Mouse (Mus musculus): Measurements from ENCODE around the gene Thap8. TPM values are rescaled to one million over a fixed set of nuclear protein-coding genes. Genes with fewer than 3 reads are reported as not detected.

The Thap8 gene
- polyA plus RNA-seq, 1 experiment from 2014 or later: 0.29 TPM

DNA sequence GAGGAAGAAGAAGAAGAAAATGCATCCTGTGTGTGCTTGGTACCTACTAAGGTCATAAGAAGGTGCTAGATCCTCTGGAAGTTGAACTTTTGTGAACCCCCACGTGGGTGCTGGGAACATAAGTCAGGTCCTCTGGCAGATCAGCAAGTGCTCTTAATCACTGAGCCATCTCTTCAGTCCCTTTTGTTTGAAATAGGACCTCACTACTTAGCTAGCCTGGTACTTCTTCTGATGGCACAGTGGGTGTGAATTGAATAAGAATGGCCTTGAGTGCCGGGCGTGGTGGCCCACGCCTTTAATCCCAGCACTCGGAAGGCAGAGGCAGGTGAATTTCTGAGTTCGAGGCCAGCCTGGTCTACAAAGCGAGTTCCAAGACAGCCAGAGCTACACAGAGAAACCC is 14.0 kb upstream of the Thap8 start:
- DNase-seq (ENCODE audit: low spot score): no peak
- Histone ChIP-seq H3K27me3 (ENCODE audit: insufficient read depth, poor library complexity, severe bottlenecking) (no peaks in the 10 kb centered on the region), H3K27ac (no peak overlapping the region), H3K4me3 (no peak overlapping the region), H3K4me1 (peaks cover 8% of the 10 kb centered on the region), H3K36me3 (peaks cover 71% of the 10 kb centered on the region), H3K9me3 (no peaks in the 10 kb centered on the region)
- 86% methylated on average over 7 of the region's 7 CpGs for WGBS

DNA sequence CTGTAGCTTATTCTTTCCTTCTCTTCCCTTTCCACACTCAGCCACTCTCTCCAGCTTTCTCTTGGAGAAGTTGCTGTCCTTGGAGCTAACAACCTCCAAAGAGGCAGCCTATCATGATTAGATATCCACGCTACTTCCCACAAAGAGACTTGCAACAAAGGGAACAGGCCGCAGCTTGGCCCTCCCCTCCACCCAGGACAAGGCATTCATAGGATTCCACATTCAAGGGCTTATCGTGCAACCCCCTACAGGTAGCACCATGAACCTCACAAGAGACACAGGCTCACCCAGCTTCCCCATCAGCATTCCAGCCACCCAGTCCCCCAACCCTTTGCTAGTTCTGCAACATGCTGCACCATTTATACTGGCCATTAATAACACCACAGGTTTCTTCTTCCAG is 13.1 kb upstream of the Thap8 start:
- peaks cover 71% of the 10 kb centered on the region for H3K36me3 ChIP-seq
- no peaks in the 10 kb centered on the region for H3K27me3 ChIP-seq (ENCODE audit: insufficient read depth, poor library complexity, severe bottlenecking)
- H3K4me1 ChIP-seq: peaks cover 8% of the 10 kb centered on the region
- no peak for DNase-seq (ENCODE audit: low spot score)
- H3K27ac ChIP-seq: peak overlapping the region; percentile 62
- no peak overlapping the region for H3K4me3 ChIP-seq
- 41% methylated on average over 3 of the region's 3 CpGs for WGBS
- H3K9me3 ChIP-seq: no peaks in the 10 kb centered on the region

DNA sequence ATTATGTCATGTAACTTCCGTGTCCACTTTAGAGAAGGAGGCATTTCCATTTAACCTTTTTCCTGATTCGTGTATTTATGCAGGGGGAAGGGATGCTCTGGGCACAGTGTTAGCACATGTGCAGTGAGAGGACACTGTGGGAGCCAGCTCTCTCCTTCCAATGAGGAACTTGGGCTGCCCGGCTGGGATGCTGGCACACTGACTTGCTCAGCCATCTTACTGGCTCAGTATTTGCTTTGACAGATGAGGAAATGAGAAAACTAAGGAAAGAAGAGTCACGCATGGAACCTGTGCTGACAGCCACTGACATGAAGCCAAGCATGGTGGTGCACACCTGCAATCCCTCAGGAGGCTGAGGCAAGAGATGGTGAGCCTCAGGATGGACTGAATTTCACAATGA is 10.3 kb upstream of the Thap8 start:
- no peak overlapping the region for H3K27ac ChIP-seq
- 88% methylated on average over 4 of the region's 4 CpGs for WGBS
- DNase-seq (ENCODE audit: low spot score): no peak
- no peaks in the 10 kb centered on the region for H3K9me3 ChIP-seq
- H3K4me3 ChIP-seq: no peak overlapping the region
- H3K4me1 ChIP-seq: peaks cover 11% of the 10 kb centered on the region
- H3K36me3 ChIP-seq: peaks cover 67% of the 10 kb centered on the region
- H3K27me3 ChIP-seq (ENCODE audit: insufficient read depth, poor library complexity, severe bottlenecking): no peaks in the 10 kb centered on the region

DNA sequence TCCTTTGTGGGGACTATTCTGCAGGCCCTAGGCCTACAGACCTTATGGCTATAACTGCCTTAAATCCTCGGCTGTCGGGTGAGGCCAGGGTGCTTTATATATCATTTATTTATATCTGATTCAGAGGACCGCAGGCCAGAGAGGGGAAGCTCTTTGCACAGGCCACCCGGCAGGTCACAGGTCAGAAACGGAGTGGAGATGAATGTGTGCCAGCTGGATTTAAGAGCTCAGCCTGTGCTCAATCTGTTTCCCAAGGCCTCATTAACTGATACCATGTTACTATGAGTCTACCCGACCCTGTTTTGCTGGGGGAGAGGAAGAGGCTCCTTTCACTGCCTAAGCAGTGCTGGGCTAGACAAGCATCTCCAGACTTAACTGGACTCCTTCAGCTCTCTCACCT is 5.5 kb upstream of the Thap8 start:
- H3K4me3 ChIP-seq: no peak overlapping the region
- peaks cover 12% of the 10 kb centered on the region for H3K4me1 ChIP-seq
- no peaks in the 10 kb centered on the region for H3K9me3 ChIP-seq
- DNase-seq (ENCODE audit: low spot score): no peak
- 76% methylated on average over 6 of the region's 6 CpGs for WGBS
- peaks cover 36% of the 10 kb centered on the region for H3K36me3 ChIP-seq
- no peaks in the 10 kb centered on the region for H3K27me3 ChIP-seq (ENCODE audit: insufficient read depth, poor library complexity, severe bottlenecking)
- peak overlapping the region; percentile 65; the same call in 1 of the 2 replicates for H3K27ac ChIP-seq

DNA sequence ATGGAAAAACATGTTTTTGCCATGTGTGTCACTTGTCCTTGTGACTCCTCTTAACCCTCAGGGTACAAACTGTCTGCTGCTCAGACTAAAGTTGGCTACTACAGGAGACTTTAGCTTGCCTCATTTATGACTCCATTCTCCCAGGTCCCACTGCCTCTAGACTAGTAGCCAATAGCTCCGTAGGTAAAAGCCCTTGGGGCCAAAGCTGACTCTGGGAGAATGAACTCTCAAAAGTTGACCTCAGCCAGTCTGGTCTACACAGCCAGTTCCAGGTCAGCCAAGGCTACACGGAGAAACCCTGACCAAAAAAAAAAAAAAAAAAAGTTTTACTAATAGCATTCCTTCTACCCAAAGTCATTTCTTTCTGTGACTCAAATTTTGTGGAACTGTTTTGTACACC is 983 bp upstream of the Thap8 start:
- Histone ChIP-seq H3K36me3 (no peaks in the 10 kb centered on the region), H3K4me1 (peaks cover 20% of the 10 kb centered on the region), H3K27ac (no peak overlapping the region), H3K9me3 (no peaks in the 10 kb centered on the region), H3K4me3 (peak overlapping the region; percentile 90; the same call in 1 of the 2 replicates), H3K27me3 (ENCODE audit: insufficient read depth, poor library complexity, severe bottlenecking) (no peaks in the 10 kb centered on the region)
- 51% methylated on average over 2 of the region's 2 CpGs for WGBS
- DNase-seq (ENCODE audit: low spot score): no peak

DNA sequence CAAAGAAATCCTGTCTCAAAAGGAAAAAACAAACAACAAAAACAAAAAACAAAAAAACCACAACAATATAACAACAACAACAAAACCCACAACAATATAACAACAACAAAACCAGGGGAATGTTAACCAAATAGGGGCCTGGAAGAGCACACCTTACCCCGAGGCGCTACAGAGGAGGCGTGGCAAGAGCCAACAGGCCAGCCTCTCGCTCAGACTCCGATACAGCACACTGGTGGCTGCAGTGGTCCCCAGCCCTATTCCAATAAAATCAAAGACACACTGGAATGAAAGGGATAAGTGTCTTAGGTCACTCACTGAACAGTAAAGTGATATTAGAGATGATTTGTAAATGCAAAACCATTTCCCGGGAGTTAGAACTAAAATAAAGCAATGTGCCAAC is 358 bp upstream of the Thap8 start:
- Histone ChIP-seq H3K27me3 (ENCODE audit: insufficient read depth, poor library complexity, severe bottlenecking) (no peaks in the 10 kb centered on the region), H3K27ac (peak overlapping the region; percentile 91), H3K9me3 (no peaks in the 10 kb centered on the region), H3K36me3 (no peaks in the 10 kb centered on the region), H3K4me1 (peaks cover 18% of the 10 kb centered on the region), H3K4me3 (peak overlapping the region; percentile 90)
- no peak for DNase-seq (ENCODE audit: low spot score)
- under 1% methylated on average over 6 of the region's 6 CpGs for WGBS

DNA sequence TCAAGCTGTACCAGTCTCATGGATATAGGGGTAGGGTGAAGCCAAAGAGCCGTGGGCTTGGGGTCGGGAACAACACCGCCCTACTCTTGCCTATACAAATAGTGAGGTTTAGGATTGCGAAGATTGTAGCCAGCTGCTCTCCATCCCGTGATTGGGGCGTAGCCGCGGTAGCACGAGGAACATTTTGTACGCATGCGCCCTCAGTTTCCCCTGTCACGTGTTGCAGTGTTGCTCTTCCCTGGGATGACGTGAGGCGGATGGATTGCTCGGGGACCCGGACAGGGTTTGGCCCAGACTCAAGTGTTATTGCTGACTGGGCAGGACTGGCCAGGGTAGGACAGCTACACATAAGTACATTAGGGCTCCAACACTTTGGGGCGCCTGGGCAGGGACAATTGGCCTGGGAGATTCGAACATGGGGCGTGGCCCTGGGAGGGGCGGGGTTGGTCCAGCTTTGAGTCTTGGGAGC is 810 bp downstream of the Thap8 start:
- under 1% methylated on average over 20 of the region's 20 CpGs for WGBS
- Histone ChIP-seq H3K9me3 (no peaks in the 10 kb centered on the region), H3K4me1 (peaks cover 8% of the 10 kb centered on the region), H3K27me3 (ENCODE audit: insufficient read depth, poor library complexity, severe bottlenecking) (no peaks in the 10 kb centered on the region; the same call in 1 of the 2 replicates), H3K4me3 (peak overlapping the region; percentile 90), H3K36me3 (no peaks in the 10 kb centered on the region), H3K27ac (peak overlapping the region; percentile 91)
- DNase-seq (ENCODE audit: low spot score): peak; percentile 93

DNA sequence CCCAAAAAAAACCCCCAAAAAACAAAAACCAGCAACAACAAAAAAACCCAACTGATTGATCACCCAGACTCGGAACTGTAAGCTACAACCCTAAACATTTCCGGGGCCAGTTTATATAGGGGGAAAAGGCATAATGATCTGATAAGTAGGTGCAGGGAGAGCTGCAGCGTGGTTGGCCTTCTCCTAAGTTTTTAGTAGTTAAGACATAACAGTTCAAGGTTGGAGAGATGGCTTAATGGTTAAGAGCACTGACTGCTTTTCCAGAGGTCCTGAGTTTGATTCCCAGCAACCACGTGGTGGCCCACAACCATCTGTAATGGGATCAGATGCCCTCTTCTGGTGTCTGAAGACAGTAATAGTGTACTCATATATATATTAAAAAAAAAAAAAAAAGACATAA is 1.6 kb downstream of the Thap8 start:
- H3K36me3 ChIP-seq: no peaks in the 10 kb centered on the region
- H3K9me3 ChIP-seq: no peaks in the 10 kb centered on the region
- no peak for DNase-seq (ENCODE audit: low spot score)
- H3K4me1 ChIP-seq: peaks cover 8% of the 10 kb centered on the region
- peaks cover 3% of the 10 kb centered on the region; the same call in 1 of the 2 replicates for H3K27me3 ChIP-seq (ENCODE audit: insufficient read depth, poor library complexity, severe bottlenecking)
- no peak overlapping the region for H3K4me3 ChIP-seq
- 72% methylated on average over 4 of the region's 4 CpGs for WGBS
- H3K27ac ChIP-seq: no peak overlapping the region

DNA sequence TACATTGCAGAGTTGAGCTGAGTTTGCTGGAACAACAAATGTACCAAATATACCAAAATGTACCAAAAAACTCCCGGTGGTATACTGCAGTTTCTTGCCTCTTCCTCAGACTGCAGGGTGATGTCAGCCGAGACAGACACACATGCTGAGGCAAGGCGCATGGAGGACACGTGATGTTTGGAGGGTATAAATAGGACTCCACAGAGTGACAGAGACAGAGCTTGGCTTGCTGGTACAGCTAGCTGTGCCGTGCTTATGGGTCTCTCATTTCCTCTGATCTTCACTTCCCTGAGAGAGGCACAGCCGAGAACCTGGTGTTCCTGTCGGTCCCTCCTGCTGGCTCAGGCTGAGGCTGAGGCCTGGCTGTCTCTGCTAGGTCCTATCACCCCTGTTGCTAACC is 2.8 kb downstream of the Thap8 start:
- peaks cover 8% of the 10 kb centered on the region for H3K4me1 ChIP-seq
- no peaks in the 10 kb centered on the region for H3K36me3 ChIP-seq
- WGBS: 70% methylated on average over 7 of the region's 7 CpGs
- H3K27me3 ChIP-seq (ENCODE audit: insufficient read depth, poor library complexity, severe bottlenecking): peaks cover 5% of the 10 kb centered on the region; the same call in 1 of the 2 replicates
- no peaks in the 10 kb centered on the region for H3K9me3 ChIP-seq
- no peak overlapping the region for H3K27ac ChIP-seq
- no peak for DNase-seq (ENCODE audit: low spot score)
- H3K4me3 ChIP-seq: no peak overlapping the region

DNA sequence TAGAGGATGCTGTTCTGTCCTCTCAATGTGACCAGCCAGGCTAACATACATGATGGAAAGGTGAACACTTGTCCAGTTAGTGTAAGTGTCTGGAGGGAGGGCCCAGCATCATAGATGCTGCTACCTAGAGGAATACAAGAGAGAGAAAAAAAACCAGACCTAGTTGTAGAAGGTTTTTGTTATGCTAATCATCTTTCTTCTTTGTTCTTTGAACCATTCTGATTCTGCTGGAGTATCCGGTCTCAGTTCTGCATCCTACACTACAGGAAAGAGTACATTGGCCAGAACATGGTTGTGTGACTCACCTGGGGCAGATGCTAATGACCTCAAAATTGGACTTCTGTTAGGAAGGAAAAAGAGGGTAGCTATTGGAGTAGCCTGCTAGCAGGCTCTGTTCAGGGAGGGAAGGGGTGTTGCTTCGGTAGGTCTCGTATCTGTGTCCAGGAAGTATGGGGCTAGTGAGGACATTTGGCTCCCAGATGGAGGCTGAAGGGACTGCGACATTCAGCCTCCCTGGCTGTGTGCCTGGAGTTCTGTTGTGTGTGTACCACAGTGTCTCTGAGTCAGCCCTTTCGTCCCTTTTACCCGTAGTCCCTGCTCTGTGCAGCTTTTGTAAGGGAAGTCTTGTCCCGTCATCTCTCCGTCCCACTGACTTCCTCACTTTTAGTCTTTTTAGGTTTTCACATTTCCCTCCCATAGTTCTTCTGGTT is 7.0 kb downstream of the Thap8 start:
- Histone ChIP-seq H3K27ac (no peak overlapping the region), H3K4me3 (no peak overlapping the region), H3K4me1 (peaks cover 10% of the 10 kb centered on the region; the same call in 1 of the 2 replicates), H3K27me3 (ENCODE audit: insufficient read depth, poor library complexity, severe bottlenecking) (peaks cover 27% of the 10 kb centered on the region; the same call in 1 of the 2 replicates), H3K9me3 (no peaks in the 10 kb centered on the region), H3K36me3 (no peaks in the 10 kb centered on the region)
- no peak for DNase-seq (ENCODE audit: low spot score)
- WGBS: 73% methylated on average over 8 of the region's 8 CpGs

DNA sequence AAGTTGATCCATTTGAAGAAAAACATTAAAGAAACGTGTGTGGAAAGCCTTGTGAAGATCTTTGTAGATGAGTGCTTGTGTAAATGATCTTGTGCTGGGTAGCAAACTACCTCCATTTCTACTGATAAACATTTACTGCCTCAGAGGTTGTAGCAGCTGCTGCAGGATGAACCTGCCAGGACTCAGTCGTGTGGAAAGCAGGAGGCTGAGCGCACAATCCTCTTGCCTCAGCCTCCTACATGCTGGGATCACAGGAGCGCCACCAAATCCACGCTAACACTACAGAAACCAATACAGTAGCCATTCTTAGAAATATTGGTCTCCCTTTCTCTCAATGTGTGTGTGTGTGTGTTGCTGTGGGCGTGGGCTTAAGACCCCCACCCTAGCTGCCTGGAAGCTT is 8.2 kb downstream of the Thap8 start:
- H3K4me1 ChIP-seq: peaks cover 15% of the 10 kb centered on the region
- H3K27me3 ChIP-seq (ENCODE audit: insufficient read depth, poor library complexity, severe bottlenecking): peaks cover 29% of the 10 kb centered on the region; the same call in 1 of the 2 replicates
- H3K36me3 ChIP-seq: 0 out of 2 replicates have a peak, but pooled peaks cover 4% of the 10 kb centered on the region
- H3K4me3 ChIP-seq: no peak overlapping the region
- H3K27ac ChIP-seq: no peak overlapping the region
- no peak for DNase-seq (ENCODE audit: low spot score)
- H3K9me3 ChIP-seq: no peaks in the 10 kb centered on the region
- 61% methylated on average over 6 of the region's 6 CpGs for WGBS

DNA sequence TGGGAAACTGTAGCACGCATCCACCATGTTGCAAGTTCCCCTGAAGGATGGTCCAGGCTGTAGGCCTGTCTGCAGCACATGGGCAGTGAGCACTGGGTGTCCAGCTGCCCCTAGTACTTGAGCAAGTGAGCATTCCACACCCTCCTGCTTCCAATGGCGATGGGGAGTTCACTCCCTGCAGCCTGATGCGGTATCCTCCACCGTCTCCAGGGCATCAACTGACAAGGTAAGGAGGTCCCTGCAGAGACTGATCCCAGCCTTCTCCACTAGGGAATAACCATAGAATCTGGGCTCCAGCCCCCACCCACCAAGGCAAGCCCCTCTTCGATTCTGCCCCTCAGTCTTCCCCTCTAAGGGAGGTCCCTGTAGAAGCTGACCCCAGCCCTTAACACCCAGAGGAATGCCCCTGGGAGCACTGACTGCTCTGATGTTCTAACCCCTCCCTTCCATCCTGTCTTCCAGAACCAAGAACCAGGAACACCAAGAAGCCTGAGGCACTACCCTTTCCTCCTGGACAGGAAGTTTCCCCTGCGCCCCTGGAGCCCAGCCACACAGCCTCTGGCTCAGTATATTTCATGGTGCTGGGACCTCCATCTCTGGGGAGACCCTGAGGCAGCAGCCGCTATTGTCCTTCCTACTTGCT is 9.3 kb downstream of the Thap8 start:
- H3K4me3 ChIP-seq: no peak overlapping the region
- WGBS: 67% methylated on average over 7 of the region's 7 CpGs

DNA sequence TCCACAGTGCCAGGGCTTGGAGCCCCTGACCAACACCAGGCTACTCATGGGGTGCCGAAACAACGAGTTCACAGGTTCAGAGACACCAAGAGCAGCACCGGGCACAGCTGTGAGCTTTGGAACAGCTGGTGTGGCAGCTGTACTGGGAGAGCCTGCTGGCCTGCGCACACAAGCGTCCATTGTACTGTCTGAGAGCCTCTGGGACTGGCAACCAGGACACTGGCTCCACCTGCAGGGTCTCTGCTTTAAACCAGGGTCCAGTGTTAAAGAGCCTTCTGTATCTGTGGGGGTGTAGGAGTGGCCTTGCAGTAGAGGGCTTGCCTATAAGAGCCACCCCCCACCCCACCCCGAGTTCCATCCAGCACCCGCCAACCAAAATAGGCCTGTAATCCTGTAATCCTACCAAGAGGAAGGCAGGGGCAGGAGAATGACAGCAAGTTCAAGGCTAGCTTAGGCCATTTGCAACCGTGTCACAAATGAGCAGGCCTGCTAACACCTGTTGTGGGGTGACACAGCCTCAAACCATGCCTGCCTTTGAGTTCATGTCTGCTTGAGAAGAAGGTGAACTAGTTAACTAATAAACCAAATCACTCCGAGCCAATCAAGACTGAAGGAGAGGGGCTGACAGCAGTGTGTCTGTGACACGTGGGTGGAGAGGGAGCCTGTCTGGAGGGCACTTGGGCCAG is 10.0 kb downstream of the Thap8 start:
- peaks cover 29% of the 10 kb centered on the region; the same call in 1 of the 2 replicates for H3K27me3 ChIP-seq (ENCODE audit: insufficient read depth, poor library complexity, severe bottlenecking)
- 0 out of 2 replicates have a peak, but pooled peaks cover 6% of the 10 kb centered on the region for H3K36me3 ChIP-seq
- H3K4me3 ChIP-seq: no peak overlapping the region
- no peak overlapping the region for H3K27ac ChIP-seq
- DNase-seq (ENCODE audit: low spot score): no peak
- no peaks in the 10 kb centered on the region for H3K9me3 ChIP-seq
- peaks cover 19% of the 10 kb centered on the region for H3K4me1 ChIP-seq
- WGBS: 54% methylated on average over 10 of the region's 10 CpGs

More for the DNA sequence above, 9.3 kb downstream of the Thap8 start:
- DNase-seq (ENCODE audit: low spot score): no peak
- Histone ChIP-seq H3K4me1 (peaks cover 18% of the 10 kb centered on the region), H3K36me3 (0 out of 2 replicates have a peak, but pooled peaks cover 4% of the 10 kb centered on the region), H3K27ac (no peak overlapping the region), H3K27me3 (ENCODE audit: insufficient read depth, poor library complexity, severe bottlenecking) (peaks cover 29% of the 10 kb centered on the region; the same call in 1 of the 2 replicates), H3K9me3 (no peaks in the 10 kb centered on the region)

Data from heart, embryonic 10.5 days (tissue).